Mouse (Mus musculus): ENCODE results near the gene D630023F18Rik.

- TF ChIP-seq MAX (IDR thresholded peaks at IDR 0.05; ENCODE audit: low read length): no peak
- no peak for TF ChIP-seq GATA1 (IDR thresholded peaks at IDR 0.05; ENCODE audit: low read depth, low read length)
- TF ChIP-seq POLR2A (IDR thresholded peaks at IDR 0.05; ENCODE audit: control insufficient read depth in 1 of 2, insufficient read depth in 1 of 2, low read depth in 1 of 2, low read length in 2 of 2, poor library complexity in 1 of 2): no peak
- TF ChIP-seq CHD2 (IDR thresholded peaks at IDR 0.05; ENCODE audit: low read length): no peak
- no peak for TF ChIP-seq ZMIZ1 (IDR thresholded peaks at IDR 0.05; ENCODE audit: low read depth, low read length)
- no peak for TF ChIP-seq CTCF (IDR thresholded peaks at IDR 0.05 in 2 of 3, conservative IDR thresholded peaks at IDR 0.05 in 1 of 3; ENCODE audit: control insufficient read depth in 1 of 3, insufficient read depth in 1 of 3, low read depth in 2 of 3, low read length in 3 of 3, poor library complexity in 1 of 3, severe bottlenecking in 1 of 3)
- TF ChIP-seq JUND (IDR thresholded peaks at IDR 0.05; ENCODE audit: low read depth, low read length): no peak
- no peak for TF ChIP-seq TAL1 (IDR thresholded peaks at IDR 0.05; ENCODE audit: low read length)
- no peak for TF ChIP-seq NELFE (IDR thresholded peaks at IDR 0.05; ENCODE audit: low read depth, low read length)
- TF ChIP-seq BHLHE40 (IDR thresholded peaks at IDR 0.05; ENCODE audit: borderline replicate concordance, low read depth, low read length): no peak; the same call in 1 of the 2 replicates
These were observed 46.5 kb upstream of the D630023F18Rik start for GRCm38 (mm10) chr1:65169536-65169935.
